Mouse (Mus musculus): ENCODE data around the gene Stab1. TPM values are rescaled to one million over a fixed set of nuclear protein-coding genes. Genes with fewer than 3 reads are reported as not detected.

Gene Stab1
- total and polyA plus RNA-seq, 2 experiments from 2014 or later, result 25.4 to 75.3 TPM

GRCm38 (mm10) chr14:31135495-31136410, 32.7 kb downstream of the Stab1 start:
- ATAC-seq (ENCODE audit: insufficient read depth, low read depth) (no peak), DNase-seq (ENCODE audit: low spot score) (no peak)
- peaks cover 23% of the 10 kb centered on the region for H3K4me1 ChIP-seq (ENCODE audit: control insufficient read depth, insufficient read depth)
- no peak overlapping the region for H3K4me3 ChIP-seq (ENCODE audit: low read depth, low read length)
- no peak overlapping the region for H3K27ac ChIP-seq (ENCODE audit: low read depth)
- peaks cover 56% of the 10 kb centered on the region for H3K36me3 ChIP-seq (replicated peaks; ENCODE audit: control insufficient read depth, insufficient read depth, low read length)
- H3K9ac ChIP-seq (replicated peaks; ENCODE audit: low read depth, low read length), result no peak overlapping the region
- no peaks in the 10 kb centered on the region for H3K9me3 ChIP-seq (replicated peaks; ENCODE audit: control insufficient read depth, low read length)
- H3K4me2 ChIP-seq (ENCODE audit: low read depth, low read length), result no peak overlapping the region
- WGBS, result 93% methylated on average over 34 of the region's 34 CpGs
- no peak for TF ChIP-seq CTCF (IDR thresholded peaks at IDR 0.05; ENCODE audit: low read depth)
- no peaks in the 10 kb centered on the region for H3K27me3 ChIP-seq (ENCODE audit: control insufficient read depth, insufficient read depth, low read length)

- Histone ChIP-seq H3K4me1 (ENCODE audit: control insufficient read depth, insufficient read depth) (peaks cover 33% of the 10 kb centered on the region), H3K9ac (replicated peaks; ENCODE audit: low read depth, low read length) (0 out of 2 replicates have a peak overlapping the region, but pooled peaks have one; percentile 26), H3K4me3 (ENCODE audit: low read depth, low read length) (no peak overlapping the region), H3K9me3 (replicated peaks; ENCODE audit: control insufficient read depth, low read length) (no peaks in the 10 kb centered on the region), H3K36me3 (replicated peaks; ENCODE audit: control insufficient read depth, insufficient read depth, low read length) (peaks cover 42% of the 10 kb centered on the region), H3K4me2 (ENCODE audit: low read depth, low read length) (0 out of 2 replicates have a peak overlapping the region, but pooled peaks have one; percentile 2), H3K27ac (ENCODE audit: low read depth) (peak overlapping the region; percentile 50; the same call in 1 of the 2 replicates), H3K27me3 (ENCODE audit: control insufficient read depth, insufficient read depth, low read length) (no peaks in the 10 kb centered on the region)
- TF ChIP-seq EP300 (IDR thresholded peaks at IDR 0.05; ENCODE audit: low read depth), result no peak
- TF ChIP-seq CTCF (IDR thresholded peaks at IDR 0.05; ENCODE audit: low read depth), result no peak
- no peak for ATAC-seq (ENCODE audit: insufficient read depth, low read depth)
- WGBS, result 65% methylated on average over 25 of the region's 25 CpGs
- no peak for DNase-seq (ENCODE audit: low spot score)
These were observed 34.1 kb downstream of the Stab1 start for GRCm38 (mm10) chr14:31134015-31135000.

GRCm38 (mm10) chr14:31133023-31133665, 35.3 kb downstream of the Stab1 start:
- no peak for TF ChIP-seq EP300 (IDR thresholded peaks at IDR 0.05; ENCODE audit: low read depth)
- TF ChIP-seq CTCF (IDR thresholded peaks at IDR 0.05; ENCODE audit: low read depth), result no peak
- Histone ChIP-seq H3K4me2 (ENCODE audit: low read depth, low read length) (peak overlapping the region; percentile 2; the same call in 1 of the 2 replicates), H3K27ac (ENCODE audit: low read depth) (peak overlapping the region; percentile 8; the same call in 1 of the 2 replicates), H3K4me3 (ENCODE audit: low read depth, low read length) (no peak overlapping the region), H3K36me3 (replicated peaks; ENCODE audit: control insufficient read depth, insufficient read depth, low read length) (peaks cover 30% of the 10 kb centered on the region), H3K4me1 (ENCODE audit: control insufficient read depth, insufficient read depth) (peaks cover 35% of the 10 kb centered on the region), H3K27me3 (ENCODE audit: control insufficient read depth, insufficient read depth, low read length) (no peaks in the 10 kb centered on the region), H3K9me3 (replicated peaks; ENCODE audit: control insufficient read depth, low read length) (no peaks in the 10 kb centered on the region), H3K9ac (replicated peaks; ENCODE audit: low read depth, low read length) (no peak overlapping the region)
- no peak for DNase-seq (ENCODE audit: low spot score)
- ATAC-seq (ENCODE audit: insufficient read depth, low read depth), result no peak
- 57% methylated on average over 11 of the region's 11 CpGs for WGBS

GRCm38 (mm10) chr14:31132491-31132975, 35.9 kb downstream of the Stab1 start:
- H3K36me3 ChIP-seq (replicated peaks; ENCODE audit: control insufficient read depth, insufficient read depth, low read length), result peaks cover 25% of the 10 kb centered on the region
- ATAC-seq (ENCODE audit: insufficient read depth, low read depth) (no peak), DNase-seq (ENCODE audit: low spot score) (no peak)
- H3K4me3 ChIP-seq (ENCODE audit: low read depth, low read length), result 0 out of 2 replicates have a peak overlapping the region, but pooled peaks have one; percentile 61
- TF ChIP-seq EP300 (IDR thresholded peaks at IDR 0.05; ENCODE audit: low read depth) (no peak), CTCF (IDR thresholded peaks at IDR 0.05; ENCODE audit: low read depth) (no peak)
- H3K9ac ChIP-seq (replicated peaks; ENCODE audit: low read depth, low read length), result no peak overlapping the region
- H3K9me3 ChIP-seq (replicated peaks; ENCODE audit: control insufficient read depth, low read length), result no peaks in the 10 kb centered on the region
- H3K4me2 ChIP-seq (ENCODE audit: low read depth, low read length), result peak overlapping the region; percentile 80; the same call in 1 of the 2 replicates
- no peak overlapping the region for H3K27ac ChIP-seq (ENCODE audit: low read depth)
- WGBS, result 85% methylated on average over 7 of the region's 7 CpGs
- H3K4me1 ChIP-seq (ENCODE audit: control insufficient read depth, insufficient read depth), result peaks cover 39% of the 10 kb centered on the region
- no peaks in the 10 kb centered on the region for H3K27me3 ChIP-seq (ENCODE audit: control insufficient read depth, insufficient read depth, low read length)

All from heart, postnatal 0 days (tissue).